Mouse (Mus musculus): ENCODE data around the gene Arl4c.

DNA sequence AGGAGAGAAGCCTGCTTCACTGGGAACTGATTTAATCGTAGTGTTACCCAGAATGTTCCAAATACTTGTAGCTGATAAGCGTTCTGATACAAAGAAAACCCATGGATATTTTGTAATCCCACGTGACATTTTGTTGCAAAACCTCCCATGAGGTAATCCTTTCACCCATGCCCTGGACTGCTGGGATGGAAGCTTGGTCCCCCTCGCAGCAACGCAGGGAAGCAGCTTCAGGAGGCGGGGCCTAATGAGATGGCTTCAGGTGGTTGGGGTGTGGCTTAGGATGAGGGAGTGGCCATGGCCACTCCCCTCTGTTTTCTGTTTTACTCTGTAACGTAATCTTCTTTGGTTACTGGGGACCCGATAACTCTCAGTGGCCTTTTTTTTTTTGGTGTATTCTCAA is 47.1 kb upstream of the Arl4c start:
- TF ChIP-seq CTCF (IDR thresholded peaks at IDR 0.05; ENCODE audit: low read depth, low read length) (no peak), POLR2A (IDR thresholded peaks at IDR 0.05; ENCODE audit: extremely low read depth, insufficient read depth, low read length) (no peak)
